Mouse (Mus musculus) gonadal fat pad, adult 2 months (tissue): ENCODE data around the gene Fkbp7. TPM values are rescaled to one million over a fixed set of nuclear protein-coding genes. Genes with fewer than 3 reads are reported as not detected.
"Not testable (repeated sequence)": the region's sequence is repeated elsewhere in the genome, so short reads cannot be mapped to it uniquely, and the experiment has no call there.

Source experiments
- DNase-seq: peaks from one replicate; pipeline ENCODE4 v3.0.0-alpha.2; 2012; ENCODE audit warnings: low read depth
- polyA plus RNA-seq: library from polyadenylated mRNA; depleted of rRNA; stranded (reverse); fragments of >200 nt; gene quantifications from 2 replicates; pipeline ENCODE4 v1.2.3, GENCODE M21; 2012

The Fkbp7 gene
- polyA plus RNA-seq, 1 experiment, result 8.1 TPM

GRCm38 (mm10) chr2:76667200-76667599 lies 5.7 kb downstream of the Fkbp7 start:
- DNase-seq, result no peak

GRCm38 (mm10) chr2:76665531-76665930 lies 7.4 kb downstream of the Fkbp7 start:
- DNase-seq, result no peak

- no peak for DNase-seq
These were observed 13.5 kb downstream of the Fkbp7 start for GRCm38 (mm10) chr2:76659419-76659818.

- DNase-seq, result no peak
These were observed 14.4 kb downstream of the Fkbp7 start for GRCm38 (mm10) chr2:76658551-76658950.

GRCm38 (mm10) chr2:76655982-76656381 lies 16.9 kb downstream of the Fkbp7 start:
- DNase-seq, result no peak

- DNase-seq, result no peak
These were observed 17.5 kb downstream of the Fkbp7 start for GRCm38 (mm10) chr2:76655444-76655843.

- no peak for DNase-seq
These were observed 18.3 kb downstream of the Fkbp7 start for GRCm38 (mm10) chr2:76654646-76655045.

GRCm38 (mm10) chr2:76653070-76653469 lies 19.8 kb downstream of the Fkbp7 start:
- DNase-seq, result no peak

GRCm38 (mm10) chr2:76648666-76649141 lies 24.2 kb downstream of the Fkbp7 start:
- no peak for DNase-seq

- DNase-seq, result no peak
These were observed 24.9 kb downstream of the Fkbp7 start, which contains the start of the genes Prkra and Pjvk for GRCm38 (mm10) chr2:76647883-76648570. Prkra (minus strand) TSS chr2:76648015. Pjvk (plus strand) TSS chr2:76648476.

GRCm38 (mm10) chr2:76647441-76647869 lies 25.5 kb downstream of the Fkbp7 start:
- DNase-seq, result no peak

GRCm38 (mm10) chr2:76643801-76644200 lies 29.1 kb downstream of the Fkbp7 start:
- no peak for DNase-seq

- no peak for DNase-seq
These were observed 33.3 kb downstream of the Fkbp7 start for GRCm38 (mm10) chr2:76639637-76640036.

GRCm38 (mm10) chr2:76631600-76631999 lies 41.3 kb downstream of the Fkbp7 start:
- no peak for DNase-seq

GRCm38 (mm10) chr2:76630293-76630692 lies 42.6 kb downstream of the Fkbp7 start:
- no peak for DNase-seq

GRCm38 (mm10) chr2:76622316-76622715 lies 50.6 kb downstream of the Fkbp7 start:
- DNase-seq, result not testable (repeated sequence)

- DNase-seq, result no peak
These were observed 51.2 kb downstream of the Fkbp7 start for GRCm38 (mm10) chr2:76621724-76622123.

- DNase-seq, result no peak
These were observed 52.7 kb downstream of the Fkbp7 start for GRCm38 (mm10) chr2:76620188-76620587.

- DNase-seq, result no peak
These were observed 54.8 kb downstream of the Fkbp7 start for GRCm38 (mm10) chr2:76618078-76618477.
